Comparison of ENCODE assay signal across 13 mouse cellular contexts in genomic region chr4:131374527-131375290, GRCm38 (mm10).
DNase-seq lines count a peak whose midpoint lies in the region; ATAC-seq and TF ChIP-seq lines count a peak whose summit lies in the region.
"Had no signal": no experiment of that assay in that cellular context is flagged by ENCODE, and none has a peak within 500 bp of the region (broad histone marks: within the 10 kb centered on the region; RNA-seq: fewer than 3 reads in every experiment).

No protein-coding gene starts in this region.

- H3K27ac ChIP-seq in heart, postnatal 0 days (ENCODE audit: low read depth) = no peak overlapping the region
- H3K27ac ChIP-seq in heart, embryonic 12.5 days (ENCODE audit: poor library complexity, severe bottlenecking) = no peak overlapping the region
- no peak overlapping the region for H3K27ac ChIP-seq in midbrain, embryonic 11.5 days (ENCODE audit: low read depth, low read length)
- H3K27ac ChIP-seq: heart, embryonic 10.5 days; midbrain, embryonic 10.5 days had no signal

- no peak overlapping the region for H3K4me2 ChIP-seq in heart, postnatal 0 days (ENCODE audit: low read depth, low read length)
- H3K4me2 ChIP-seq in heart, embryonic 12.5 days = no peak overlapping the region
- no peak overlapping the region for H3K4me2 ChIP-seq in midbrain, embryonic 11.5 days

- 75% methylated on average over 6 of the region's 6 CpGs for WGBS in heart, postnatal 0 days
- 83% methylated on average over 6 of the region's 6 CpGs for WGBS in heart, embryonic 12.5 days
- 88% methylated on average over 6 of the region's 6 CpGs for WGBS in midbrain, embryonic 11.5 days

- TF ChIP-seq CTCF in heart, postnatal 0 days (IDR thresholded peaks at IDR 0.05; ENCODE audit: low read depth) = peak; percentile 31; the same call in 1 of the 2 replicates

- no peaks in the 10 kb centered on the region for H3K9me3 ChIP-seq in heart, postnatal 0 days (replicated peaks; ENCODE audit: control insufficient read depth, low read length)
- no peaks in the 10 kb centered on the region for H3K9me3 ChIP-seq in heart, embryonic 12.5 days (replicated peaks)
- H3K9me3 ChIP-seq in midbrain, embryonic 11.5 days (ENCODE audit: control insufficient read depth, low read length) = no peaks in the 10 kb centered on the region; the same call in 1 of the 2 replicates
- H3K9me3 ChIP-seq: heart, embryonic 10.5 days; midbrain, embryonic 10.5 days had no signal

- no peak for DNase-seq in heart, postnatal 0 days (ENCODE audit: low spot score)
- peak; percentile 11 for DNase-seq in ovary, postnatal 36 days (ENCODE audit: low spot score)
- DNase-seq in ovary, adult 18-20 months (ENCODE audit: low spot score) = no peak
- DNase-seq in R1 (ENCODE audit: low read depth, low spot score) = peak; percentile 28
- DNase-seq in retina, embryonic 14.5 days (ENCODE audit: low spot score) = peak; percentile 20
- no peak for DNase-seq in spleen, postnatal 14 days (ENCODE audit: low spot score in 2 of 2)
- no peak for DNase-seq in midbrain, embryonic 11.5 days (ENCODE audit: low spot score, missing footprints)
- DNase-seq: cerebellum, postnatal 36 days; liver, postnatal 0 days; thymus, postnatal 14 days had no signal

- no peak for TF ChIP-seq EP300 in heart, postnatal 0 days (IDR thresholded peaks at IDR 0.05; ENCODE audit: low read depth)

- H3K27me3 ChIP-seq in heart, postnatal 0 days (ENCODE audit: control insufficient read depth, insufficient read depth, low read length) = no peaks in the 10 kb centered on the region
- H3K27me3 ChIP-seq in heart, embryonic 12.5 days (replicated peaks) = no peaks in the 10 kb centered on the region
- no peaks in the 10 kb centered on the region for H3K27me3 ChIP-seq in midbrain, embryonic 11.5 days (ENCODE audit: control insufficient read depth, insufficient read depth, low read length)

- H3K9ac ChIP-seq in heart, postnatal 0 days (replicated peaks; ENCODE audit: low read depth, low read length) = no peak overlapping the region
- H3K9ac ChIP-seq in heart, embryonic 12.5 days = no peak overlapping the region
- no peak overlapping the region for H3K9ac ChIP-seq in midbrain, embryonic 11.5 days (ENCODE audit: low read length)
- H3K9ac ChIP-seq: liver, postnatal 0 days had no signal

- H3K4me1 ChIP-seq in heart, postnatal 0 days (ENCODE audit: control insufficient read depth, insufficient read depth) = peaks cover 8% of the 10 kb centered on the region; the same call in 1 of the 2 replicates
- H3K4me1 ChIP-seq in heart, embryonic 12.5 days (replicated peaks) = peaks cover 30% of the 10 kb centered on the region
- no peaks in the 10 kb centered on the region for H3K4me1 ChIP-seq in midbrain, embryonic 11.5 days (ENCODE audit: control insufficient read depth, insufficient read depth, low read length)

- no peak for ATAC-seq in heart, postnatal 0 days (ENCODE audit: insufficient read depth, low read depth)
- no peak for ATAC-seq in heart, embryonic 12.5 days (ENCODE audit: insufficient number of reproducible peaks, low FRiP score)
- no peak for ATAC-seq in midbrain, embryonic 11.5 days (ENCODE audit: low FRiP score)
- ATAC-seq: liver, postnatal 0 days had no signal

- no peaks in the 10 kb centered on the region for H3K36me3 ChIP-seq in heart, postnatal 0 days (replicated peaks; ENCODE audit: control insufficient read depth, insufficient read depth, low read length)
- H3K36me3 ChIP-seq in heart, embryonic 12.5 days = no peaks in the 10 kb centered on the region
- H3K36me3 ChIP-seq in midbrain, embryonic 11.5 days (ENCODE audit: control insufficient read depth, insufficient read depth, low read length) = no peaks in the 10 kb centered on the region
- H3K36me3 ChIP-seq: heart, embryonic 10.5 days; midbrain, embryonic 10.5 days had no signal

- H3K4me3 ChIP-seq in heart, postnatal 0 days (ENCODE audit: low read depth, low read length) = no peak overlapping the region
- H3K4me3 ChIP-seq in heart, embryonic 12.5 days = no peak overlapping the region
- H3K4me3 ChIP-seq in midbrain, embryonic 11.5 days (ENCODE audit: low read depth, low read length) = no peak overlapping the region
- H3K4me3 ChIP-seq: heart, embryonic 10.5 days; midbrain, embryonic 10.5 days had no signal

Comparison
In these comparisons a context has a peak if more than half of its experiments do, and no peak if none do; other contexts are left out.
1. DNase-seq: peak in ovary, postnatal 36 days (single experiment), R1 (single experiment) and retina, embryonic 14.5 days (single experiment); none in heart, postnatal 0 days (single experiment), ovary, adult 18-20 months (single experiment), spleen, postnatal 14 days (0 of 2) and midbrain, embryonic 11.5 days (single experiment).